10 mouse cellular contexts compared by ENCODE assay signal in the genomic region with DNA sequence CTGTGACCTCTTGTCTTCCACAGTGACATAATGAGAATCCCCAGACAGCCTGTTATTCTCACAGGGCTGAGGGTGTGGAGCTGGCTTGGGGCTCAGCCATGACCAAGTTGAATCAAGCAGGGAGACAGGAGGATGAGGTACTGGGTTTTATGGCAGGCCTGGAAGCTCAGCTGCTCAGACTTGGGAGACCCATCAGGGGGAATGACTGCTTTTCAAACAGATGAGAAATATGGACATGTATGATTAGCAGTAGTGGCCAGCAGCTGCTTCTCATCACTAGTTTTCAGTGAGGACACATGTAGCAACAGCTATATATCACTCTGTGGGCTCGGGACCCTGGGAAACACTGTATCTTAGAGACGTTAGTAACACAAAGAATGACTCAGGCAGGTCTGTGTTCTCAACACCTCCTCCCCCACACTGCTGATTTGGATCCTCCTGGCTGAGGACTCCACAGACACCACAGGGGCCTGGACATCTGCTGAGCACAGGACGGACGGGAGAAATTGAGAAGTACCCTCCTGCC.
DNase-seq lines count a peak whose midpoint lies in the region; ATAC-seq lines count a peak whose summit lies in the region.
"Had no signal": no experiment of that assay in that cellular context is flagged by ENCODE, and none has a peak within 500 bp of the region (broad histone marks: within the 10 kb centered on the region; RNA-seq: fewer than 3 reads in every experiment).

No protein-coding gene starts in this region.

- peaks cover 22% of the 10 kb centered on the region for H3K4me1 ChIP-seq in intestine, embryonic 14.5 days (replicated peaks; ENCODE audit: control insufficient read depth, insufficient read depth, low read length)
- no peaks in the 10 kb centered on the region for H3K4me1 ChIP-seq in forebrain, embryonic 14.5 days (ENCODE audit: control insufficient read depth, insufficient read depth, low read length)

- no peak overlapping the region for H3K4me3 ChIP-seq in intestine, embryonic 14.5 days (ENCODE audit: low read depth, low read length)
- H3K4me3 ChIP-seq in forebrain, embryonic 14.5 days (ENCODE audit: low read depth, low read length), result no peak overlapping the region

- peak; percentile 97 for DNase-seq in heart, adult 11 months
- DNase-seq in heart, postnatal 36 days, result no peak
- peak; percentile 62 to 72 for DNase-seq in cerebellum, postnatal 14 days
- peak; percentile 71 for DNase-seq in intestine, embryonic 14.5 days (ENCODE audit: low spot score)
- peak; percentile 9 to 74 for DNase-seq in left cerebral cortex, adult 8-10 months (ENCODE audit: low spot score in 2 of 2)
- DNase-seq in skeletal muscle tissue, adult 2 months (ENCODE audit: low read depth, low spot score), result peak; percentile 47
- no peak for DNase-seq in forebrain, embryonic 14.5 days (ENCODE audit: low spot score)
- no peak for DNase-seq in spleen, postnatal 36 days (ENCODE audit: low spot score in 2 of 2)

- no peaks in the 10 kb centered on the region for H3K27me3 ChIP-seq in intestine, embryonic 14.5 days (replicated peaks; ENCODE audit: control insufficient read depth, insufficient read depth, low read length)
- H3K27me3 ChIP-seq in forebrain, embryonic 14.5 days (replicated peaks; ENCODE audit: control insufficient read depth, insufficient read depth, low read length), result no peaks in the 10 kb centered on the region

- peak; percentile 88 for ATAC-seq in intestine, embryonic 14.5 days (replicated peaks; ENCODE audit: low FRiP score, low TSS enrichment, low read depth)
- no peak for ATAC-seq in forebrain, embryonic 14.5 days

- H3K36me3 ChIP-seq in intestine, embryonic 14.5 days (ENCODE audit: control insufficient read depth, insufficient read depth, low read length), result no peaks in the 10 kb centered on the region
- H3K36me3 ChIP-seq in forebrain, embryonic 14.5 days (ENCODE audit: control insufficient read depth, insufficient read depth, low read length), result no peaks in the 10 kb centered on the region
- H3K36me3 ChIP-seq: G1E had no signal

- no peaks in the 10 kb centered on the region for H3K9me3 ChIP-seq in intestine, embryonic 14.5 days (ENCODE audit: control insufficient read depth, low read length)
- no peaks in the 10 kb centered on the region for H3K9me3 ChIP-seq in forebrain, embryonic 14.5 days (replicated peaks; ENCODE audit: control insufficient read depth, low read length)

- intact Hi-C loops in heart, postnatal 36 days (cut with DNase I), result no loop called here

- H3K9ac ChIP-seq in intestine, embryonic 14.5 days (ENCODE audit: low read length), result no peak overlapping the region
- H3K9ac ChIP-seq in forebrain, embryonic 14.5 days (ENCODE audit: low read length), result no peak overlapping the region
- H3K9ac ChIP-seq: liver, embryonic 14.5 days had no signal

- peak overlapping the region; percentile 88 for H3K27ac ChIP-seq in intestine, embryonic 14.5 days (ENCODE audit: low read depth)
- no peak overlapping the region for H3K27ac ChIP-seq in forebrain, embryonic 14.5 days (ENCODE audit: low read depth, low read length)
- H3K27ac ChIP-seq: liver, embryonic 14.5 days had no signal

- 21% methylated on average over 4 of the region's 4 CpGs for WGBS in intestine, embryonic 14.5 days
- WGBS in forebrain, embryonic 14.5 days, result 67% methylated on average over 4 of the region's 4 CpGs

- no peak overlapping the region for H3K4me2 ChIP-seq in intestine, embryonic 14.5 days (ENCODE audit: low read length)
- H3K4me2 ChIP-seq in forebrain, embryonic 14.5 days (ENCODE audit: low read length), result no peak overlapping the region

Comparison
In these comparisons a context has a peak if more than half of its experiments do, and no peak if none do; other contexts are left out.
1. DNase-seq: peak in heart, adult 11 months (single experiment), cerebellum, postnatal 14 days (2 of 2), intestine, embryonic 14.5 days (single experiment), left cerebral cortex, adult 8-10 months (2 of 2) and skeletal muscle tissue, adult 2 months (single experiment); none in heart, postnatal 36 days (0 of 2), forebrain, embryonic 14.5 days (single experiment) and spleen, postnatal 36 days (0 of 2).